Mouse (Mus musculus) neural tube, embryonic 13.5 days (tissue): Measurements from ENCODE around the gene Gm15093. TPM values are rescaled to one million over a fixed set of nuclear protein-coding genes. Genes with fewer than 3 reads are reported as not detected.
"Not testable (repeated sequence)": the region's sequence is repeated elsewhere in the genome, so short reads cannot be mapped to it uniquely, and the experiment has no call there.

Experiments
- ATAC-seq: fragments of 200-750 bp; cut with Nextera tagmentation; 2 replicates; pipeline ENCODE4 v1.8.0; 2017; ENCODE audit warnings: low read depth, mild to moderate bottlenecking, moderate TSS enrichment, moderate library complexity
- H3K27ac ChIP-seq: fragments of 300-500 bp; sonication (generic); replicated peaks from 2 replicates; pipeline ENCODE4 v1.5.1; 2015; ENCODE audit warnings: moderate library complexity, mild to moderate bottlenecking, inconsistent platforms
- H3K27me3 ChIP-seq: fragments of 300-500 bp; sonication (generic); 2 replicates; pipeline ENCODE4 v1.6.1; 2015; ENCODE audit warnings: mild to moderate bottlenecking, inconsistent platforms
- H3K36me3 ChIP-seq: fragments of 300-500 bp; sonication (generic); 2 replicates; pipeline ENCODE4 v1.6.1; 2015; ENCODE audit warnings: mild to moderate bottlenecking, inconsistent platforms
- H3K4me1 ChIP-seq: fragments of 300-500 bp; sonication (generic); replicated peaks from 2 replicates; pipeline ENCODE4 v1.6.1; 2015; ENCODE audit warnings: inconsistent platforms
- H3K4me2 ChIP-seq: fragments of 300-500 bp; sonication (generic); 2 replicates; pipeline ENCODE4 v1.6.1; 2015; ENCODE audit warnings: inconsistent platforms, mild to moderate bottlenecking, moderate library complexity
- H3K4me3 ChIP-seq: fragments of 300-500 bp; sonication (generic); 2 replicates; pipeline ENCODE4 v1.5.1; 2015; ENCODE audit warnings: mild to moderate bottlenecking, inconsistent platforms
- H3K9ac ChIP-seq: fragments of 300-500 bp; sonication (generic); 2 replicates; pipeline ENCODE4 v1.6.1; 2015; ENCODE audit warnings: moderate library complexity, mild to moderate bottlenecking, inconsistent platforms
- H3K9me3 ChIP-seq: fragments of 300-500 bp; sonication (generic); 2 replicates; pipeline ENCODE4 v1.6.1; 2016; ENCODE audit warnings: inconsistent platforms
- WGBS: fragments of 180-500 bp; shearing (Covaris S2); methylation state at CpG from one replicate; pipeline ENCODE4 v1.1.7; 2015; 5-methylcytosine and 5-hydroxymethylcytosine counted together
- polyA plus RNA-seq: library from polyadenylated mRNA; unstranded; fragments of >200 nt; fragmentation: Nextera tagmentation; extraction: Ambion mirVana; gene quantifications from 2 replicates; pipeline ENCODE4 v1.2.1, GENCODE M21; 2015

Gene Gm15093
- polyA plus RNA-seq = not detected in 2 replicates

GRCm38 (mm10) chrX:149272077-149272476 is at the start of gene Gm15093:
Gene Gm15093 (plus strand): TSS chrX:149272377.
- not testable (repeated sequence) for H3K4me3 ChIP-seq, H3K36me3 ChIP-seq, H3K27me3 ChIP-seq, H3K4me1 ChIP-seq, H3K27ac ChIP-seq, H3K9ac ChIP-seq, H3K4me2 ChIP-seq, H3K9me3 ChIP-seq, ATAC-seq
- no CpG with 5 or more reads among the region's 1 CpGs for WGBS

Other genes starting within 250 kb of the Gm15093 start
- not detected in 2 replicates for gene Ott, start 198.1 kb upstream of the Gm15093 start, polyA plus RNA-seq
- gene Gm15085, start 175.2 kb downstream of the Gm15093 start, polyA plus RNA-seq = not detected in 2 replicates